Mouse (Mus musculus): ENCODE data around the gene Fndc8. TPM values are rescaled to one million over a fixed set of nuclear protein-coding genes. Genes with fewer than 3 reads are reported as not detected.

Fndc8 gene
- not detected in 4 replicates for total RNA-seq (2023)

DNA sequence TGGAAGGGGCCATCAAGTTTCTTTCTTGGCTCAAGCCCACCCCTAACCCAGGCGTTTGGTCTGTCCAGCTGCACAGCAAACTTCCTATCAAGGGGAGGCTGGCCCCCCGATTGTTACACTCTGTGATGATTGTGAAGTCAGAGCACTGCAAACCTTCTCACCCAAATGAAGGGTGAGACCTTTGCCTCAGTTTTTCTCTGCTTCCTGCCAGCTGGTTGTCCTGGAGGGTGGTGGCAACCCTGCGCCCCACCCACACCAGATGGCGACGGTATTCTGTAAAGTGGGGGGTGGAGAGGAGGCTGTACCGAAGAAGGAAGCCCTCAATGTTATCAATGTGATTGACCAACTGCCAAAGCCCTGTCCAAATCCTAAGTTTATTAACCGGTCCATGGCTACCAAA lies at the start of gene Fndc8:
TSS of gene Fndc8 (plus strand) at position 189 of the 400 bp plus-strand sequence.

DNA sequence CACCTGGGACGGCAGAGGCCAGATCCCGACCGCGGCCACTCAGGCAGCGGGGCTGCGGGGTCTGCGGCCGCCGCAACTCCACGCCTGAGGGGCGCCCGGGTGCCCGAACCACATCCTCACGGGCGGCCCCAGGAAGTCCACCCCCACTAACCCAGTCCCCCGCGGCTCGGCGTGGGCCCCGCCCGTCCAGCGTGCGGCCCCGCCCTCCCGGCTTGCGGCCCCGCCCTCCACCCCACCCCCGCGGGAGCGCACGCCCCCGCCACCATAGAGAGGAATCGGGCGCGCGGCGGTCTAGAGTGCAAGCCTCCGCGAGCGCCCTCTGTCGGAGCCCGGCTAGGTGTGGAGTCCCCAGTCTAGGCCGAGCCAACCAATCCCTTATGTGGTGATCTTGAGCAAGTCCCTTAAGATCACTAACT lies 20.9 kb upstream of the Fndc8 start, which contains the start of gene Rffl:
TSS of gene Rffl (minus strand) at position 180 of the 416 bp plus-strand sequence.

DNA sequence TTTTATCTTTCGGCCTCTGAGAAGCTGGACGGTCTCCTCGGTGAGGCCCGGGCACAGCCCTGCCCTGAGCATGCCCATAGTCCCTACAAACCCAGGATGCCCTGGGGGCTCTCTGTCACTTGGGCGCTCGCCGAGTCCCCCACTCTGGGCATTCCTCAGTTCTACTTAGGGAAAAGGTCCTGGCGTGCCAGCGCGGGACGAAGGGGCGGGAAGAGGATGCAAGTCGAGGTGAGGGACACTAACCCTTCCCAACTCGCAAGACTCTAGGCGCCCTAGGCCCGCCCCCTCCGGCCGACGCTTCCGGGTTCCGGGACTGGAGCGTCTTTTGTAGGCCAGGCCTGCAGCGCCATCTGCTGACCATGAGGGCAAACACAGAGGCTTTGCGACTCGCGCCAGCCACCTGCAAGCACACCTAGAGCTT lies 1.6 kb upstream of the Fndc8 start, which contains the start of gene Rad51d:
TSS of gene Rad51d (minus strand) at position 273 of the 421 bp plus-strand sequence.

DNA sequence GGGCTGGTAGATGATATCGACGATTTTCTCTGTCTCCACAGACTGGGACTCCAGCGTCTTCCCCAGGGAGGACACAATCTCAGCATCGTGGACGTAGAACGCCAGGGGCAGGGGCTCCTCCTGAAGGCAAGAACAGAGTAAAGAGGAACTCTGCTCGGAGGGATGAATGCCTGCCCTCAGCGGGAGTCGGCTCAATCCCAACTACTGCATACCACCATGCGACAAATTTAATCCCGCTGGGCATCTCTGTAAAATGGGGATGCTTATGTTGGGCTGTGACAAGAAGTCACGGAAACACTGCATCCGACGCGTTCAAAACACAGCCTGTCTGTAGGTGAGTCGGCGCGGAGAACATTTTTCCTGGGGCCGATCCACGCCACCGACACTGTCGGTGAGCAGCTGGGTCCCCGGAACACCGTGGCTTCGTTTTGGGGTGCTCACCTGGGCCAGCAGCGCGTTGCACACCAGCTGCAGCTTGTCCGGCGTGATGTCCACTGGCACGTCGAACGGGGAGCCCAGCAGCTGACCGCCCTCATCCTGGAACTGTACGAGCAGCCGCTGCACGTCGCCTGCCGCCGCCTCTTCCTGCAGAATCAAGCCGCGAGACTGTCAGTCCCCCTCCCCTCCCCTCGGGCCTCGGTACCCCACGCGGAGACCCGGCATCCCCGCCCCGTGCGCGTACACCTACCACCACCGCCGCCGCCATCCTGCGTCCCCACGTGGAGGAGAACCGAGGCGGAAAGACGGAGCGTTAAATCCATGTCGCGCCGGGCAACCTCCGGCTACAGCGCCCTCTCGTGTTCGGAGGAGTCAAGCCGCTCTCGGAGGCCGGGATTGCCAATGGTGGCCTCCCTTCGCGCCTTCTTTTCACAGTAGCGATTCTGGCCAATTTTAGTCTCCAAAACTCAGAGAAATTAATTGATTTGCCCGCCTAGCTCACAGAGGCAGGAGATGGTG lies 16.0 kb downstream of the Fndc8 start, which contains the start of gene Nle1:
TSS of gene Nle1 (minus strand) at position 761 of the 957 bp plus-strand sequence.

DNA sequence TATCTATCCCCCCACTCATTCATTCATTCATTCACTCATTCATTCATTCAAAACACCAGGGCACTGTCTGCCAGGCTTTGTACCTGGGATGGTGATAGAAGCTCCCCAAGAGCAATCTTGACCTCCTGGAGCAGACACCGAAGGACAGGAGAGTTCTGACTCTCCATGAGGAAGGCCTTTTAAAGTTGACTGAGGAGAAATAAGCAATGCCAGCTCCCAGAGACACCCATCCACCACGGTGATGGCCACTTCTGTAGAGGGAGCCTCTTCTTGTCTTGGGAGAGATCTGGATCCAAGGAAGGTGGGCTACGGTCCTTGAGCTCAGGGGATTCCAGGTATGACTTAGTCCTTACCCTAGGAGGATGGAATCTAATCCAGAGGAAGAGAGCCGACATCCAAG lies 18.3 kb downstream of the Fndc8 start, which contains the start of gene Unc45b:
TSS of gene Unc45b (plus strand) at position 301 of the 400 bp plus-strand sequence.

Other genes with a start within 250 kb of the Fndc8 start
- gene Cct6b, start 127.8 kb upstream of the Fndc8 start, total RNA-seq (2023) = 0.31 to 0.54 TPM (median 0.52 TPM) in 4 replicates
- gene Zfp830, start 127.8 kb upstream of the Fndc8 start, total RNA-seq (2023) = 34.2 to 45.1 TPM (median 39.4 TPM) in 4 replicates
- gene Lig3, start 111.0 kb upstream of the Fndc8 start, total RNA-seq (2023) = 30.0 to 38.1 TPM (median 34.8 TPM) in 4 replicates
- gene Rffl, start 20.9 kb upstream of the Fndc8 start, total RNA-seq (2023) = 16.4 to 19.3 TPM (median 18.5 TPM) in 4 replicates
- gene Rad51d, start 1.5 kb upstream of the Fndc8 start, total RNA-seq (2023) = 20.1 to 24.2 TPM (median 20.3 TPM) in 4 replicates
- gene Nle1, start 16.3 kb downstream of the Fndc8 start, total RNA-seq (2023) = 58.4 to 73.8 TPM (median 66.8 TPM) in 4 replicates
- gene Unc45b, start 18.4 kb downstream of the Fndc8 start, total RNA-seq (2023) = not detected in 4 replicates
- 15.1 to 17.7 TPM (median 17.3 TPM) in 4 replicates for gene Slfn5, start 59.2 kb downstream of the Fndc8 start, total RNA-seq (2023)
- gene Slfn9, start 99.7 kb downstream of the Fndc8 start, total RNA-seq (2023) = 19.1 to 24.7 TPM (median 21.2 TPM) in 4 replicates
- gene Slfn8, start 128.7 kb downstream of the Fndc8 start, total RNA-seq (2023) = 33.0 to 46.2 TPM (median 37.1 TPM) in 4 replicates
- gene Slfn2, start 173.0 kb downstream of the Fndc8 start, total RNA-seq (2023) = 78.5 to 85.0 TPM (median 80.5 TPM) in 4 replicates
- gene Slfn1, start 224.7 kb downstream of the Fndc8 start, total RNA-seq (2023) = 0.60 to 1.0 TPM (median 0.82 TPM) in 4 replicates